Mouse (Mus musculus) mouse embryonic stem cell (cell line): ENCODE measurements around the gene Cir1.

ENCODE experiments used
- in situ Hi-C, 2 experiments: fragments of 300-500 bp; cut with MboI; formaldehyde crosslinking; loops; 1 replicate in 1 of 2; 3 replicates in 1 of 2; pipeline ENCODE4 v1.14.3; 2019 to 2020; ENCODE audit warnings: low sequenced_read_pairs in 2 of 2, low pct_unique_long_range_greater_than_20kb in 1 of 2, mixed read lengths in 1 of 2; ENCODE audit not compliant: unreplicated experiment in 1 of 2

Cir1 gene

GRCm38 (mm10) chr2:73313117-73313501 is 608 bp upstream of the Cir1 start:
- in situ Hi-C loops, result no loop called here

- in situ Hi-C loops, result no loop called here
These were observed 6.5 kb downstream of the Cir1 start for GRCm38 (mm10) chr2:73306006-73306405.

GRCm38 (mm10) chr2:73304506-73304905 is 8.0 kb downstream of the Cir1 start:
- in situ Hi-C loops, result no loop called here

GRCm38 (mm10) chr2:73302722-73303121 is 9.8 kb downstream of the Cir1 start:
- in situ Hi-C loops, result no loop called here

- in situ Hi-C loops, result no loop called here
These were observed 10.5 kb downstream of the Cir1 start for GRCm38 (mm10) chr2:73301979-73302378.

- in situ Hi-C loops, result loop anchor here (25.0 kb wide), 3 partner anchors 362 to 1762 kb away; partner anchors contain the start of genes Dlx1 (in 1 of the 2) and Dlx2 (in 1 of the 2)
These were observed 13.7 kb downstream of the Cir1 start for GRCm38 (mm10) chr2:73298841-73299240.

- in situ Hi-C loops, result loop anchor here (25.0 kb wide), 3 partner anchors 361 to 1761 kb away; partner anchors contain the start of genes Dlx1 (in 1 of the 2) and Dlx2 (in 1 of the 2)
These were observed 14.3 kb downstream of the Cir1 start for GRCm38 (mm10) chr2:73298154-73298553.

- in situ Hi-C loops, result loop anchor here (25.0 kb wide), 3 partner anchors 358 to 1758 kb away; partner anchors contain the start of genes Dlx1 (in 1 of the 2) and Dlx2 (in 1 of the 2)
These were observed 17.5 kb downstream of the Cir1 start for GRCm38 (mm10) chr2:73295023-73295422.

- in situ Hi-C loops, result loop anchor here (25.0 kb wide), 3 partner anchors 354 to 1754 kb away; partner anchors contain the start of genes Dlx1 (in 1 of the 2) and Dlx2 (in 1 of the 2)
These were observed 21.4 kb downstream of the Cir1 start for GRCm38 (mm10) chr2:73291130-73291529.

- in situ Hi-C loops, result loop anchor here (25.0 kb wide), 3 partner anchors 348 to 1748 kb away; partner anchors contain the start of genes Dlx1 (in 1 of the 2) and Dlx2 (in 1 of the 2)
These were observed 26.9 kb downstream of the Cir1 start for GRCm38 (mm10) chr2:73285630-73286029.

- in situ Hi-C loops, result loop anchor here (25.0 kb wide), 3 partner anchors 344 to 1744 kb away; partner anchors contain the start of genes Dlx1 (in 1 of the 2) and Dlx2 (in 1 of the 2)
These were observed 30.8 kb downstream of the Cir1 start for GRCm38 (mm10) chr2:73281707-73282106.

- in situ Hi-C loops, result loop anchor here (25.0 kb wide), 3 partner anchors 344 to 1744 kb away; partner anchors contain the start of genes Dlx1 (in 1 of the 2) and Dlx2 (in 1 of the 2)
These were observed 31.3 kb downstream of the Cir1 start for GRCm38 (mm10) chr2:73281048-73281661.

GRCm38 (mm10) chr2:73280356-73281047 is 32.0 kb downstream of the Cir1 start:
- in situ Hi-C loops, result loop anchor here (25.0 kb wide), 3 partner anchors 343 to 1743 kb away; partner anchors contain the start of genes Dlx1 (in 1 of the 2) and Dlx2 (in 1 of the 2)

- in situ Hi-C loops, result loop anchor here (25.0 kb wide), 3 partner anchors 342 to 1742 kb away; partner anchors contain the start of genes Dlx1 (in 1 of the 2) and Dlx2 (in 1 of the 2)
These were observed 33.0 kb downstream of the Cir1 start for GRCm38 (mm10) chr2:73279271-73280038.

GRCm38 (mm10) chr2:73278869-73279268 is 33.6 kb downstream of the Cir1 start:
- in situ Hi-C loops, result loop anchor here (25.0 kb wide), 3 partner anchors 342 to 1742 kb away; partner anchors contain the start of genes Dlx1 (in 1 of the 2) and Dlx2 (in 1 of the 2)

GRCm38 (mm10) chr2:73278131-73278854 is 34.2 kb downstream of the Cir1 start:
- in situ Hi-C loops, result loop anchor here (25.0 kb wide), 3 partner anchors 341 to 1741 kb away; partner anchors contain the start of genes Dlx1 (in 1 of the 2) and Dlx2 (in 1 of the 2)

GRCm38 (mm10) chr2:73277709-73278075 is 34.8 kb downstream of the Cir1 start:
- in situ Hi-C loops, result loop anchor here (25.0 kb wide), 3 partner anchors 340 to 1740 kb away; partner anchors contain the start of genes Dlx1 (in 1 of the 2) and Dlx2 (in 1 of the 2)
